Mouse (Mus musculus): ENCODE measurements around the gene Arl14. TPM values are rescaled to one million over a fixed set of nuclear protein-coding genes. Genes with fewer than 3 reads are reported as not detected.

Arl14 gene
- 123 TPM for polyA plus RNA-seq (2014; fragmentation: Illumina TruSeq; extraction: RNeasy Lipid Tissue Mini Kit (QIAGEN cat#74804); ENCODE audit: low replicate concordance)

GRCm38 (mm10) chr3:69221806-69222501 lies at the start of gene Arl14:
Gene Arl14, plus strand, starts transcription at chr3:69222419.

Other genes with a start within 250 kb of the Arl14 start
- gene Ift80, start 217.8 kb upstream of the Arl14 start, polyA plus RNA-seq (2014; fragmentation: Illumina TruSeq; extraction: RNeasy Lipid Tissue Mini Kit (QIAGEN cat#74804); ENCODE audit: low replicate concordance), result 8.4 TPM
- gene Smc4, start 217.7 kb upstream of the Arl14 start, polyA plus RNA-seq (2014; fragmentation: Illumina TruSeq; extraction: RNeasy Lipid Tissue Mini Kit (QIAGEN cat#74804); ENCODE audit: low replicate concordance), result 174 TPM
- gene Trim59, start 177.7 kb upstream of the Arl14 start, polyA plus RNA-seq (2014; fragmentation: Illumina TruSeq; extraction: RNeasy Lipid Tissue Mini Kit (QIAGEN cat#74804); ENCODE audit: low replicate concordance), result 47.0 TPM
- gene Kpna4, start 95.3 kb upstream of the Arl14 start, polyA plus RNA-seq (2014; fragmentation: Illumina TruSeq; extraction: RNeasy Lipid Tissue Mini Kit (QIAGEN cat#74804); ENCODE audit: low replicate concordance), result 126 TPM
- gene Ppm1l, start 94.4 kb downstream of the Arl14 start, polyA plus RNA-seq (2014; fragmentation: Illumina TruSeq; extraction: RNeasy Lipid Tissue Mini Kit (QIAGEN cat#74804); ENCODE audit: low replicate concordance), result 7.5 TPM